Mouse (Mus musculus): ENCODE measurements around the gene Zfp36. TPM values are rescaled to one million over a fixed set of nuclear protein-coding genes. Genes with fewer than 3 reads are reported as not detected.

Gene Zfp36
- polyA plus RNA-seq, 1 experiment from 2014 or later: 9.9 TPM

Other genes with a start within 250 kb of the Zfp36 start
- gene Fbl, start 210.5 kb downstream of the Zfp36 start, polyA plus RNA-seq (2014; fragmentation: Nextera tagmentation; extraction: Ambion mirVana): 39.9 and 51.2 TPM in 2 replicates
- gene Dyrk1b, start 200.8 kb downstream of the Zfp36 start, polyA plus RNA-seq (2014; fragmentation: Nextera tagmentation; extraction: Ambion mirVana): 5.2 and 6.0 TPM in 2 replicates
- gene Eid2, start 112.4 kb downstream of the Zfp36 start, polyA plus RNA-seq (2014; fragmentation: Nextera tagmentation; extraction: Ambion mirVana): 3.8 and 4.6 TPM in 2 replicates
- gene Eid2b, start 102.5 kb downstream of the Zfp36 start, polyA plus RNA-seq (2014; fragmentation: Nextera tagmentation; extraction: Ambion mirVana): 5.9 and 6.5 TPM in 2 replicates
- not detected in 2 replicates for gene Selenov, start 89.1 kb downstream of the Zfp36 start, polyA plus RNA-seq (2014; fragmentation: Nextera tagmentation; extraction: Ambion mirVana)
- gene Dll3, start 78.0 kb downstream of the Zfp36 start, polyA plus RNA-seq (2014; fragmentation: Nextera tagmentation; extraction: Ambion mirVana): 0.31 and 0.62 TPM in 2 replicates
- gene Timm50, start 68.2 kb downstream of the Zfp36 start, polyA plus RNA-seq (2014; fragmentation: Nextera tagmentation; extraction: Ambion mirVana): 217 and 224 TPM in 2 replicates
- 77.9 and 78.9 TPM in 2 replicates for gene Supt5, start 41.5 kb downstream of the Zfp36 start, polyA plus RNA-seq (2014; fragmentation: Nextera tagmentation; extraction: Ambion mirVana)
- gene Rps16, start 29.6 kb downstream of the Zfp36 start, polyA plus RNA-seq (2014; fragmentation: Nextera tagmentation; extraction: Ambion mirVana): 1,377 and 1,547 TPM in 2 replicates
- 29.2 and 34.4 TPM in 2 replicates for gene Plekhg2, start 7.7 kb downstream of the Zfp36 start, polyA plus RNA-seq (2014; fragmentation: Nextera tagmentation; extraction: Ambion mirVana)
- gene Med29, start 12.5 kb upstream of the Zfp36 start, polyA plus RNA-seq (2014; fragmentation: Nextera tagmentation; extraction: Ambion mirVana): 44.7 and 45.7 TPM in 2 replicates
- 56.1 and 58.6 TPM in 2 replicates for gene Paf1, start 12.7 kb upstream of the Zfp36 start, polyA plus RNA-seq (2014; fragmentation: Nextera tagmentation; extraction: Ambion mirVana)
- gene Gmfg, start 57.2 kb upstream of the Zfp36 start, polyA plus RNA-seq (2014; fragmentation: Nextera tagmentation; extraction: Ambion mirVana): 49.4 and 49.7 TPM in 2 replicates
- 1.7 TPM in 2 replicates for gene Lrfn1, start 71.7 kb upstream of the Zfp36 start, polyA plus RNA-seq (2014; fragmentation: Nextera tagmentation; extraction: Ambion mirVana)
- not detected in 2 replicates for gene Ifnl2, start 130.2 kb upstream of the Zfp36 start, polyA plus RNA-seq (2014; fragmentation: Nextera tagmentation; extraction: Ambion mirVana)
- not detected in 2 replicates for gene Ifnl3, start 142.6 kb upstream of the Zfp36 start, polyA plus RNA-seq (2014; fragmentation: Nextera tagmentation; extraction: Ambion mirVana)
- not detected in 2 replicates for gene Sycn, start 160.6 kb upstream of the Zfp36 start, polyA plus RNA-seq (2014; fragmentation: Nextera tagmentation; extraction: Ambion mirVana)
- gene Nccrp1, start 167.0 kb upstream of the Zfp36 start, polyA plus RNA-seq (2014; fragmentation: Nextera tagmentation; extraction: Ambion mirVana): not detected in 2 replicates
- gene Samd4b, start 217.9 kb upstream of the Zfp36 start, polyA plus RNA-seq (2014; fragmentation: Nextera tagmentation; extraction: Ambion mirVana): 17.4 and 18.6 TPM in 2 replicates
- 34.0 and 35.3 TPM in 2 replicates for gene Pak4, start 217.9 kb upstream of the Zfp36 start, polyA plus RNA-seq (2014; fragmentation: Nextera tagmentation; extraction: Ambion mirVana)